Mouse (Mus musculus) MEL (cell line): ENCODE measurements around the gene Hepacam2. TPM values are rescaled to one million over a fixed set of nuclear protein-coding genes. Genes with fewer than 3 reads are reported as not detected.

Experiments
- DNase-seq: peaks from one replicate; pipeline ENCODE4 v3.0.0; 2011; ENCODE audit warnings: low read depth, low spot score
- H3K27ac ChIP-seq: 2 replicates; pipeline ENCODE4 v1.5.1; 2012; ENCODE audit warnings: low read depth, mild to moderate bottlenecking, control low read depth, low read length, moderate library complexity; ENCODE audit not compliant: control insufficient read depth
- H3K27me3 ChIP-seq, 2 experiments: fragments of 150-350 bp in 1 of 2; sonication (generic) in 1 of 2; 2 replicates each; pipeline ENCODE4 v1.6.1; 2012; ENCODE audit warnings: low read length in 2 of 2, mild to moderate bottlenecking in 2 of 2, improper control_type of control experiment in 1 of 2, moderate library complexity in 1 of 2; ENCODE audit not compliant: insufficient read depth in 2 of 2, control insufficient read depth in 1 of 2
- H3K36me3 ChIP-seq, 2 experiments: 2 replicates each; pipeline ENCODE4 v1.6.1; 2012 to 2014; ENCODE audit warnings: low read length in 2 of 2, improper control_type of control experiment in 1 of 2, inconsistent platforms in 1 of 2, mild to moderate bottlenecking in 1 of 2; ENCODE audit not compliant: insufficient read depth in 2 of 2, control insufficient read depth in 1 of 2
- H3K4me1 ChIP-seq, 2 experiments: fragments of 150-350 bp in 1 of 2; sonication (generic) in 1 of 2; 2 replicates each; pipeline ENCODE4 v1.6.1; 2012; ENCODE audit warnings: low read length in 2 of 2, improper control_type of control experiment in 1 of 2, mild to moderate bottlenecking in 1 of 2; ENCODE audit not compliant: insufficient read depth in 2 of 2, control insufficient read depth in 1 of 2
- H3K4me3 ChIP-seq, 2 experiments: fragments of 150-350 bp in 1 of 2; sonication (generic) in 1 of 2; 2 replicates each; pipeline ENCODE4 v1.5.1; 2012; ENCODE audit warnings: low read depth in 2 of 2, low read length in 2 of 2, mild to moderate bottlenecking in 2 of 2, moderate library complexity in 2 of 2, control low read depth in 1 of 2, improper control_type of control experiment in 1 of 2; ENCODE audit not compliant: control insufficient read depth in 1 of 2, insufficient read depth in 1 of 2
- H3K79me2 ChIP-seq: 2 replicates; pipeline ENCODE4 v1.6.1; 2012; ENCODE audit warnings: mild to moderate bottlenecking, low read length, moderate library complexity; ENCODE audit not compliant: control insufficient read depth, poor library complexity, insufficient read depth
- H3K9ac ChIP-seq: 2 replicates; pipeline ENCODE4 v1.6.1; 2012; ENCODE audit warnings: low read depth, mild to moderate bottlenecking, control low read depth, low read length, moderate library complexity; ENCODE audit not compliant: control insufficient read depth, poor library complexity, severe bottlenecking
- H3K9me3 ChIP-seq: fragments of 150-350 bp; sonication (generic); replicated peaks from 2 replicates; pipeline ENCODE4 v1.6.1; 2012; ENCODE audit warnings: mild to moderate bottlenecking, low read length, improper control_type of control experiment, moderate library complexity; ENCODE audit not compliant: insufficient read depth
- BHLHE40 ChIP-seq: IDR thresholded peaks from 2 replicates; pipeline ENCODE4 v1.6.1; 2012; ENCODE audit warnings: low read depth, mild to moderate bottlenecking, inconsistent platforms, low read length, improper control_type of control experiment, borderline replicate concordance
- CHD1 ChIP-seq: IDR thresholded peaks from 2 replicates; pipeline ENCODE4 v1.6.1; 2012; ENCODE audit warnings: low read depth, mild to moderate bottlenecking, inconsistent platforms, low read length, improper control_type of control experiment
- CTCF ChIP-seq, 3 experiments: IDR thresholded peaks in 2 of 3; conservative IDR thresholded peaks in 1 of 3; 2 replicates each; pipeline ENCODE4 v1.5.1; 2011 to 2012; ENCODE audit warnings: low read length in 3 of 3, low read depth in 2 of 3, mild to moderate bottlenecking in 2 of 3, improper control_type of control experiment in 1 of 3, inconsistent platforms in 1 of 3, mixed read lengths in 1 of 3, moderate library complexity in 1 of 3; ENCODE audit not compliant: control insufficient read depth in 1 of 3, insufficient read depth in 1 of 3, poor library complexity in 1 of 3, severe bottlenecking in 1 of 3
- ELF1 ChIP-seq: IDR thresholded peaks from 2 replicates; pipeline ENCODE4 v1.6.1; 2014; ENCODE audit warnings: low read depth, mild to moderate bottlenecking, inconsistent platforms, low read length, improper control_type of control experiment, moderate library complexity
- GABPA ChIP-seq: IDR thresholded peaks from 2 replicates; pipeline ENCODE4 v1.6.1; 2012; ENCODE audit warnings: low read depth, mild to moderate bottlenecking, inconsistent platforms, low read length, improper control_type of control experiment, moderate library complexity
- HCFC1 ChIP-seq: IDR thresholded peaks from 2 replicates; pipeline ENCODE4 v1.6.1; 2012; ENCODE audit warnings: low read depth, mild to moderate bottlenecking, inconsistent platforms, low read length, improper control_type of control experiment, moderate library complexity
- JUND ChIP-seq: IDR thresholded peaks from 2 replicates; pipeline ENCODE4 v1.6.1; 2011; ENCODE audit warnings: low read depth, mild to moderate bottlenecking, improper control_type of control experiment, low read length
- MAFK ChIP-seq: IDR thresholded peaks from 2 replicates; pipeline ENCODE4 v1.6.1; 2011; ENCODE audit warnings: low read depth, mild to moderate bottlenecking, low read length, improper control_type of control experiment, borderline replicate concordance
- MAX ChIP-seq: IDR thresholded peaks from 2 replicates; pipeline ENCODE4 v1.6.1; 2011; ENCODE audit warnings: low read length, improper control_type of control experiment
- MEF2A ChIP-seq: IDR thresholded peaks from 2 replicates; pipeline ENCODE4 v1.6.1; 2014; ENCODE audit warnings: low read depth, mild to moderate bottlenecking, inconsistent platforms, low read length, improper control_type of control experiment; ENCODE audit not compliant: poor library complexity, insufficient replicate concordance, severe bottlenecking; ENCODE audit errors: extremely low read depth
- NRF1 ChIP-seq: IDR thresholded peaks from 2 replicates; pipeline ENCODE4 v1.6.1; 2014; ENCODE audit warnings: low read depth, mild to moderate bottlenecking, inconsistent platforms, low read length, improper control_type of control experiment, moderate library complexity; ENCODE audit not compliant: poor library complexity, insufficient read depth, severe bottlenecking
- POLR2A ChIP-seq, 2 experiments: IDR thresholded peaks; 2 replicates each; pipeline ENCODE4 v1.6.1; 2011 to 2012; ENCODE audit warnings: low read length in 2 of 2, mild to moderate bottlenecking in 2 of 2, control low read depth in 1 of 2, improper control_type of control experiment in 1 of 2, low read depth in 1 of 2, moderate library complexity in 1 of 2; ENCODE audit not compliant: control insufficient read depth in 1 of 2, insufficient read depth in 1 of 2, poor library complexity in 1 of 2
- POLR2AphosphoS2 ChIP-seq: IDR thresholded peaks from 2 replicates; pipeline ENCODE4 v1.6.1; 2011; ENCODE audit warnings: low read length, improper control_type of control experiment
- POLR2AphosphoS5 ChIP-seq: IDR thresholded peaks from 2 replicates; pipeline ENCODE4 v1.6.1; 2012; ENCODE audit warnings: low read depth, borderline replicate concordance, mild to moderate bottlenecking, inconsistent platforms, low read length, moderate library complexity, mixed read lengths
- RAD21 ChIP-seq: IDR thresholded peaks from 2 replicates; pipeline ENCODE4 v1.6.1; 2011; ENCODE audit warnings: mild to moderate bottlenecking, low read depth, low read length, improper control_type of control experiment
- RCOR1 ChIP-seq: IDR thresholded peaks from 2 replicates; pipeline ENCODE4 v1.6.1; 2012; ENCODE audit warnings: low read depth, mild to moderate bottlenecking, inconsistent platforms, low read length, improper control_type of control experiment
- SMC3 ChIP-seq: IDR thresholded peaks from 2 replicates; pipeline ENCODE4 v1.6.1; 2011; ENCODE audit warnings: low read depth, low read length, improper control_type of control experiment
- TBP ChIP-seq: IDR thresholded peaks from 2 replicates; pipeline ENCODE4 v1.8.0; 2011; ENCODE audit warnings: low read depth, low read length, improper control_type of control experiment
- ZC3H11A ChIP-seq: IDR thresholded peaks from 2 replicates; pipeline ENCODE4 v1.6.1; 2012; ENCODE audit warnings: low read depth, mild to moderate bottlenecking, inconsistent platforms, low read length, improper control_type of control experiment
- ZKSCAN1 ChIP-seq: IDR thresholded peaks from 2 replicates; pipeline ENCODE4 v1.6.1; 2012; ENCODE audit warnings: low read depth, mild to moderate bottlenecking, inconsistent platforms, low read length, improper control_type of control experiment, moderate library complexity
- ZMIZ1 ChIP-seq: IDR thresholded peaks from 2 replicates; pipeline ENCODE4 v1.6.1; 2012; ENCODE audit warnings: low read depth, mild to moderate bottlenecking, inconsistent platforms, low read length, improper control_type of control experiment, moderate library complexity
- polyA plus RNA-seq, 2 experiments: library from polyadenylated mRNA; stranded (reverse) in 1 of 2; unstranded in 1 of 2; fragments of >175 nt in 1 of 2; fragments of >200 nt in 1 of 2; gene quantifications; 2 replicates each; pipeline versions ENCODE4 v1.2.1 to v1.2.4; 2012; ENCODE audit warnings: low replicate concordance in 2 of 2, low read depth in 1 of 2; ENCODE audit not compliant: insufficient read length in 2 of 2, insufficient read depth in 1 of 2, missing spikeins in 1 of 2
- total RNA-seq: library from RNA; depleted of rRNA; stranded (reverse); fragments of 300-350 nt; gene quantifications from 2 replicates; pipeline ENCODE4 v1.2.3, GENCODE M21; 2012

The Hepacam2 gene
- total and polyA plus RNA-seq, 3 experiments = 0.11 TPM; not detected in 2

DNA sequence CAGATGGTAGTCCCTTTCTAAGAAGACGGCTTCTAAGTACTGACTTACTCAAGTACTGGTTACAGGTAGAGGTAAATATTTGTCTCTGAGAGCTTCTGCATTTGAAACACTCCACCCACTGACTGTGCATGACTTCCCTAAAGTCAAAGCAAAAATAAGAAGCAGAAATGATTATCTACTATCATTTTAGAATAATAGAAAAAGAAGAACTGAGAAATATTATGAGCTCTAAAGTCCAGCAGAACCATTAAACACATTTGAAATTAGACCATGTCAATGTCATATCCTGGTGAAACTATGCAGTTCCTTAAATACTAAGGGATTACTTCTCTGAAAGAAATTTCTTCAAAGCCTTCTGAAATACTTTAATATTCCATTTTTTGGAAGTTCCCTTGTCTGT is 10.7 kb downstream of the Hepacam2 start:
- Histone ChIP-seq H3K9ac (no peak overlapping the region), H3K4me1 (no peaks in the 10 kb centered on the region), H3K27ac (no peak overlapping the region), H3K36me3 (no peaks in the 10 kb centered on the region), H3K27me3 (no peaks in the 10 kb centered on the region; a peak in 1 of 4 replicates), H3K9me3 (no peaks in the 10 kb centered on the region), H3K4me3 (no peak overlapping the region), H3K79me2 (no peaks in the 10 kb centered on the region)
- DNase-seq = peak; percentile 35
- TF ChIP-seq MAFK (no peak), CHD1 (no peak), JUND (no peak), HCFC1 (no peak), NRF1 (no peak), CTCF (IDR thresholded peaks at IDR 0.05 in 2 of 3, conservative IDR thresholded peaks at IDR 0.05 in 1 of 3; ENCODE audit: control insufficient read depth in 1 of 3, insufficient read depth in 1 of 3, low read depth in 2 of 3, low read length in 3 of 3, poor library complexity in 1 of 3, severe bottlenecking in 1 of 3) (no peak), POLR2AphosphoS5 (no peak)

DNA sequence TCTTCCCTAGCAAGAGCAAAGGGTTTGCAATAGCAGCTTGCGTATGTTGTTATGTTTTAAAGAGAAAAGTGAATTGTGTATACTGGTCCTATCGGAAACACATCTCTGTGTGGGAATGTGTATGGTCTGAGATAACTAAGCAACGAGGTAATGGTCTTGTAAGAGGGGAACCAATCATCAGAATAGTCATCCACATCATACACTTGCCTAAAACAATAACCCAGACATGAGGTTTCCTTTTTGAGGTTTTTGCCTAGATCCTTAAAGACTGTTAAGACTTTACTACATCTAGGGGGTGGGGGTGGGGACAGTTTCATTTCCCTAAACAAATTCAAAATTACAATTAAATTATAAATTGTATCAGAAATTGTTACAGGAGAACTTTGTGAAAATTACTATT is 13.0 kb downstream of the Hepacam2 start:
- H3K4me3 ChIP-seq = no peak overlapping the region
- no peaks in the 10 kb centered on the region for H3K9me3 ChIP-seq
- DNase-seq = no peak
- H3K36me3 ChIP-seq = no peaks in the 10 kb centered on the region
- no peaks in the 10 kb centered on the region for H3K79me2 ChIP-seq
- H3K27ac ChIP-seq = no peak overlapping the region
- TF ChIP-seq RCOR1 (no peak), MEF2A (no peak), GABPA (no peak), ZMIZ1 (no peak), TBP (no peak), POLR2AphosphoS2 (no peak)
- H3K4me1 ChIP-seq = no peaks in the 10 kb centered on the region
- no peaks in the 10 kb centered on the region; a peak in 1 of 4 replicates for H3K27me3 ChIP-seq
- no peak overlapping the region for H3K9ac ChIP-seq

DNA sequence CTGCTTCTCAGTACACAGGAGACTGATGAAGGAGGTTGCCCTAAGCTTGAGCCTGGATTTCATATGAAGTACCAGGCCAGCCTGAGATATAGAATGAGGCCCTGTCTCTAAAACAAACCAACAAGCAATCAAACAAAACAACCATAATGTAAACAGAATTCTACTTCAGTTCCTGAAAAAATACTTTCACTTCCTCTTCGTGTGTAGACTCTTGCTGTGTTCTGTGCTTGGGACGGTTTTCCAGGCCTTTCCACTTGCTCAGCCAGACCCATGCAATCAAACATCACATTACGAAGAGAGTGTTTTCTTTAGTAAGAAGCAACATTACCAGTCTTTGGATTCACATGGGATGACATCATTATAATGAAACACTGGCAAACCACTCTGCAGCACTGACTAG is 16.4 kb downstream of the Hepacam2 start:
- no peaks in the 10 kb centered on the region for H3K79me2 ChIP-seq
- H3K9me3 ChIP-seq = no peaks in the 10 kb centered on the region
- no peaks in the 10 kb centered on the region for H3K4me1 ChIP-seq
- no peaks in the 10 kb centered on the region for H3K36me3 ChIP-seq
- no peak for DNase-seq
- no peak overlapping the region for H3K27ac ChIP-seq
- no peak overlapping the region for H3K9ac ChIP-seq
- TF ChIP-seq SMC3 = no peak
- TF ChIP-seq MAX = no peak
- no peak for TF ChIP-seq RAD21
- no peak for TF ChIP-seq CTCF (IDR thresholded peaks at IDR 0.05 in 2 of 3, conservative IDR thresholded peaks at IDR 0.05 in 1 of 3; ENCODE audit: control insufficient read depth in 1 of 3, insufficient read depth in 1 of 3, low read depth in 2 of 3, low read length in 3 of 3, poor library complexity in 1 of 3, severe bottlenecking in 1 of 3)
- no peak for TF ChIP-seq POLR2A (IDR thresholded peaks at IDR 0.05; ENCODE audit: control insufficient read depth in 1 of 2, insufficient read depth in 1 of 2, low read depth in 1 of 2, low read length in 2 of 2, poor library complexity in 1 of 2)
- TF ChIP-seq ZKSCAN1 = no peak
- TF ChIP-seq POLR2AphosphoS2 = no peak
- no peak for TF ChIP-seq ZMIZ1
- no peak for TF ChIP-seq BHLHE40
- TF ChIP-seq ELF1 = no peak
- TF ChIP-seq ZC3H11A = no peak
- no peak overlapping the region for H3K4me3 ChIP-seq
- no peaks in the 10 kb centered on the region; a peak in 1 of 4 replicates for H3K27me3 ChIP-seq
